Mouse (Mus musculus) common myeloid progenitor, adult 5-6 weeks (primary cell): ENCODE data around the gene Dhrs7. TPM values are rescaled to one million over a fixed set of nuclear protein-coding genes. Genes with fewer than 3 reads are reported as not detected.
"Not testable (repeated sequence)": the region's sequence is repeated elsewhere in the genome, so short reads cannot be mapped to it uniquely, and the experiment has no call there.

Experiments used
- ATAC-seq: replicated peaks from 2 replicates; pipeline ENCODE4 v1.8.0; 2016; ENCODE audit warnings: low read depth, mild to moderate bottlenecking, moderate TSS enrichment, inconsistent platforms; ENCODE audit not compliant: poor library complexity, severe bottlenecking
- total RNA-seq: library from RNA; stranded (forward); fragments of 200-1000, 187-1606 nt; gene quantifications from 2 replicates; pipeline ENCODE4 v1.2.3, GENCODE M21; 2017

Gene Dhrs7
- total RNA-seq, result 23.2 and 29.0 TPM in 2 replicates

GRCm38 (mm10) chr12:72664735-72665337 lies at the start of gene Dhrs7:
Gene Dhrs7, minus strand, starts transcription at chr12:72664909.
- ATAC-seq, result peak; percentile 97

GRCm38 (mm10) chr12:72709981-72710380 lies 45.3 kb upstream of the Dhrs7 start:
- ATAC-seq, result no peak

- ATAC-seq, result peak; percentile 63
These were observed 39.4 kb upstream of the Dhrs7 start for GRCm38 (mm10) chr12:72704068-72704467.

- no peak for ATAC-seq
These were observed 35.3 kb upstream of the Dhrs7 start for GRCm38 (mm10) chr12:72700013-72700412.

- no peak for ATAC-seq
These were observed 30.3 kb upstream of the Dhrs7 start for GRCm38 (mm10) chr12:72694901-72695463.

GRCm38 (mm10) chr12:72694438-72694837 lies 29.7 kb upstream of the Dhrs7 start:
- no peak for ATAC-seq

- ATAC-seq, result peak; percentile 84
These were observed 29.2 kb upstream of the Dhrs7 start for GRCm38 (mm10) chr12:72693895-72694294.

GRCm38 (mm10) chr12:72688281-72688680 lies 23.6 kb upstream of the Dhrs7 start:
- not testable (repeated sequence) for ATAC-seq

GRCm38 (mm10) chr12:72687741-72688140 lies 23.0 kb upstream of the Dhrs7 start:
- ATAC-seq, result not testable (repeated sequence)

- ATAC-seq, result not testable (repeated sequence)
These were observed 21.9 kb upstream of the Dhrs7 start for GRCm38 (mm10) chr12:72686566-72686965.

- no peak for ATAC-seq
These were observed 18.9 kb upstream of the Dhrs7 start for GRCm38 (mm10) chr12:72683612-72684011.

- ATAC-seq, result peak; percentile 83
These were observed 18.0 kb upstream of the Dhrs7 start for GRCm38 (mm10) chr12:72682511-72683282.

GRCm38 (mm10) chr12:72681919-72682318 lies 17.2 kb upstream of the Dhrs7 start:
- no peak for ATAC-seq

- ATAC-seq, result no peak
These were observed 14.9 kb upstream of the Dhrs7 start for GRCm38 (mm10) chr12:72679635-72680034.

- ATAC-seq, result peak; percentile 49
These were observed 10.1 kb upstream of the Dhrs7 start for GRCm38 (mm10) chr12:72674820-72675219.

- ATAC-seq, result peak; percentile 94
These were observed 9.5 kb upstream of the Dhrs7 start for GRCm38 (mm10) chr12:72674079-72674797.

GRCm38 (mm10) chr12:72671516-72672135 lies 6.9 kb upstream of the Dhrs7 start:
- ATAC-seq, result no peak

GRCm38 (mm10) chr12:72670921-72671320 lies 6.2 kb upstream of the Dhrs7 start:
- peak; percentile 71 for ATAC-seq

GRCm38 (mm10) chr12:72667868-72668469 lies 3.3 kb upstream of the Dhrs7 start:
- peak; percentile 36 for ATAC-seq

- no peak for ATAC-seq
These were observed 1.3 kb upstream of the Dhrs7 start for GRCm38 (mm10) chr12:72666015-72666414.
